Comparison of ENCODE assay signal across 8 mouse cellular contexts in the genomic region with DNA sequence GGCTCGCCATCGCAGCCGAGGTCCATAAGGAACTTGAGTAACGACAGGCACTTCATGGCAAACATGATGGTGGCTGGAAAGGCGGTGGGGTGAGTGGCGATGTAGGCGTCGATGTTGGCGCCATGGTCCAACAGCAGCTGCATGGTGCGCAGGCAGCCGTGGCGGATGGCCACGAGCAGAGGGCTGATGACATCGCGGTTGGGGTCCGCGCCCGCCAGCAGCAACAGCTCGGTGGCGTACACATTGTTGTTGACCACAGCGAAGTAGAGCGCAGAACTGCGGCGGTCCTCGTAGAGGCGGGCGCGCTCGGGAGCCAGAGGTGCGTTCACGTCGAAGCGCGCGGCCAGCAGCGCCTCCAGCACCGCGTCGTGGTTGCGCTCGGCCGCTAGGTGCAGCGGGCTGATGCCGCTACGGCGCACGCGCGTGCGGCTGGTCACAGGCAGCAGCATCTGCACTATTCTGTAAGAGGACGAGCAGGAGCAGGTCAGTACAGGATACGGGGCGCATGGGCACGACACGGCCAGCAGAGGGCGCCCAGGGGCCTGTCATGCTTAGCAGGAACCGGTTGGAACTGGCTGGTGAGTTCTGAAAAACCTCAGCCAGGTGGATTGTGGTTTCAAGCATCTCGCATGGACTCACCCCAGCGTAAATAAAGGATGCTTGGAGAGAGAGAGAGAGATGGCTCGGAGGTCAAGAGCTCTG. TPM values are rescaled to one million over a fixed set of nuclear protein-coding genes. Genes with fewer than 3 reads are reported as not detected.
DNase-seq lines count a peak whose midpoint lies in the region; ATAC-seq and TF ChIP-seq lines count a peak whose summit lies in the region.

No protein-coding gene starts in this region.

- ATAC-seq in common myeloid progenitor, adult 5-6 weeks (replicated peaks; ENCODE audit: low read depth, poor library complexity, severe bottlenecking), result peak; percentile 87
- peak; percentile 90 for ATAC-seq in megakaryocyte, adult 5-6 weeks (ENCODE audit: poor library complexity, severe bottlenecking)

- DNase-seq in WW6 (ENCODE audit: low read depth, low spot score), result peak; percentile 84
- peak; percentile 70 to 76 for DNase-seq in gastrocnemius, adult 8-10 months (ENCODE audit: low spot score in 2 of 2)
- peak; percentile 75 for DNase-seq in hindlimb bud, embryonic 11.5 days (ENCODE audit: extremely low spot score, low read depth, low spot score)
- DNase-seq in left cerebral cortex, adult 2 months (ENCODE audit: extremely low spot score in 1 of 2, low spot score in 2 of 2), result peak; percentile 83 to 90
- peak; percentile 86 to 87 for DNase-seq in right cerebral cortex, adult 2 months (ENCODE audit: low spot score in 2 of 2)
- peak; percentile 74 for DNase-seq in urinary bladder, postnatal 10 days (ENCODE audit: low spot score)

- no peak overlapping the region for H3K27ac ChIP-seq in left cerebral cortex, adult 2 months

- intact Hi-C loops in left cerebral cortex, adult 2 months (cut with DNase I), result loop anchor here (1.0 to 5.0 kb wide), 4 partner anchors 19 to 167 kb away; no protein-coding TSS in a partner anchor

- peak; percentile 92 for TF ChIP-seq CTCF in left cerebral cortex, adult 2 months (IDR thresholded peaks at IDR 0.05)

- H3K4me3 ChIP-seq in left cerebral cortex, adult 2 months, result peak overlapping the region; percentile 25; the same call in 1 of the 2 replicates

RNA-seq across cellular contexts. Expression of gene Fam181a, which starts 14.5 kb away (rescaled TPM):
- not detected in 2 replicates for total RNA-seq in common myeloid progenitor, adult 5-6 weeks (2017)
- total RNA-seq in gastrocnemius, adult 8-10 months (2022), result not detected
- total RNA-seq in left cerebral cortex, adult 2 months (2021), result 1 to 10 TPM; 1.6 to 2.6 TPM
- not detected in 2 replicates for total RNA-seq in megakaryocyte, adult 5-6 weeks (2015)
- total RNA-seq in megakaryocyte, adult 5-6 weeks (2017), result not detected in 2 replicates

RNA-seq across cellular contexts. Expression of gene Asb2, which starts 30.5 kb away (rescaled TPM):
- total RNA-seq in common myeloid progenitor, adult 5-6 weeks (2017), result not detected in 2 replicates
- 100 to 1,000 TPM; 524 to 740 (median 599) TPM for total RNA-seq in gastrocnemius, adult 8-10 months (2022)
- total RNA-seq in left cerebral cortex, adult 2 months (2021), result 1 to 10 TPM; 3.3 to 3.7 TPM
- 0.11 and 0.27 TPM in 2 replicates for total RNA-seq in megakaryocyte, adult 5-6 weeks (2015)
- total RNA-seq in megakaryocyte, adult 5-6 weeks (2017), result 0.33 TPM in 1 of 2 replicates, not detected in the other

Comparison
In these comparisons a context has a peak if more than half of its experiments do, and no peak if none do; other contexts are left out.
1. RNA of gene Asb2, which starts 30.5 kb away (total RNA-seq): 524 to 740 TPM in gastrocnemius, adult 8-10 months; 3.3 to 3.7 TPM in left cerebral cortex, adult 2 months, 0.11 to 0.33 TPM in megakaryocyte, adult 5-6 weeks and not detected in common myeloid progenitor, adult 5-6 weeks; every median in the first group is over 100 times any median in the second.
2. Peak in every context shown above with its lines, with median percentiles within 50 percentile points of each other: DNase-seq.